8 mouse cellular contexts compared by ENCODE assay signal in genomic region chr1:62796038-62796647, GRCm38 (mm10).
DNase-seq lines count a peak whose midpoint lies in the region; ATAC-seq and TF ChIP-seq lines count a peak whose summit lies in the region.

No protein-coding gene starts in this region.

- intact Hi-C loops in gastrocnemius, adult 2 months (cut with DNase I): no loop called here

- no peak overlapping the region for H3K9ac ChIP-seq in midbrain, embryonic 16.5 days (ENCODE audit: low read depth, low read length)

- H3K4me2 ChIP-seq in midbrain, embryonic 16.5 days (ENCODE audit: low read length): peak overlapping the region; percentile 39

- no peaks in the 10 kb centered on the region for H3K36me3 ChIP-seq in midbrain, embryonic 16.5 days (ENCODE audit: control insufficient read depth, insufficient read depth, low read length)

- peaks cover 16% of the 10 kb centered on the region for H3K4me1 ChIP-seq in midbrain, embryonic 16.5 days (ENCODE audit: control insufficient read depth, insufficient read depth, low read length)

- peak overlapping the region; percentile 52 for H3K4me3 ChIP-seq in gastrocnemius, adult 2 months
- H3K4me3 ChIP-seq in midbrain, embryonic 16.5 days (ENCODE audit: low read depth, low read length): no peak overlapping the region; the same call in 1 of the 2 replicates

- no peaks in the 10 kb centered on the region for H3K9me3 ChIP-seq in midbrain, embryonic 16.5 days (replicated peaks; ENCODE audit: control insufficient read depth, low read length, poor library complexity, severe bottlenecking)

- no peak for DNase-seq in gastrocnemius, adult 2 months
- DNase-seq in gastrocnemius, adult 18-20 months (ENCODE audit: low spot score): no peak
- peak; percentile 28 for DNase-seq in right cerebral cortex, postnatal 14 days
- DNase-seq in right cerebral cortex, adult 2 months (ENCODE audit: low spot score in 2 of 2): no peak
- DNase-seq in large intestine, adult 2 months (ENCODE audit: low read depth, low spot score): peak; percentile 8
- DNase-seq in layer of hippocampus, adult 11-12 months (ENCODE audit: low spot score): no peak
- no peak for DNase-seq in B cell, adult 2 months

- no peaks in the 10 kb centered on the region for H3K27me3 ChIP-seq in midbrain, embryonic 16.5 days (ENCODE audit: control insufficient read depth, insufficient read depth, low read depth, low read length)

- WGBS in large intestine, adult 2 months: 52% methylated on average over 9 of the region's 9 CpGs
- WGBS in midbrain, embryonic 16.5 days: 37% methylated on average over 9 of the region's 9 CpGs

- ATAC-seq in midbrain, embryonic 16.5 days: 0 out of 2 replicates have a peak, but pooled peaks have one; percentile 2

- H3K27ac ChIP-seq in gastrocnemius, adult 2 months: no peak overlapping the region
- no peak overlapping the region for H3K27ac ChIP-seq in midbrain, embryonic 16.5 days (ENCODE audit: low read length)

- no peak for TF ChIP-seq CTCF in gastrocnemius, adult 2 months (IDR thresholded peaks at IDR 0.05)

Comparison
In these comparisons a context has a peak if more than half of its experiments do, and no peak if none do; other contexts are left out.
1. DNase-seq: peak in right cerebral cortex, postnatal 14 days (single experiment) and large intestine, adult 2 months (single experiment); none in gastrocnemius, adult 2 months (single experiment), gastrocnemius, adult 18-20 months (single experiment), right cerebral cortex, adult 2 months (0 of 2), layer of hippocampus, adult 11-12 months (single experiment) and B cell, adult 2 months (0 of 2).